Mouse (Mus musculus) kidney, embryonic 16.5 days (tissue): ENCODE data around the gene Synpr. TPM values are rescaled to one million over a fixed set of nuclear protein-coding genes. Genes with fewer than 3 reads are reported as not detected.

Experiments used
- ATAC-seq: fragments of 200-750 bp; cut with Nextera tagmentation; 2 replicates; pipeline ENCODE4 v1.8.0; 2017; ENCODE audit warnings: moderate TSS enrichment; ENCODE audit not compliant: low FRiP score, low TSS enrichment
- H3K27ac ChIP-seq: fragments of 300-500 bp; sonication (generic); 2 replicates; pipeline ENCODE4 v1.5.1; 2014; ENCODE audit warnings: low read length
- H3K27me3 ChIP-seq: fragments of 300-500 bp; sonication (generic); 2 replicates; pipeline ENCODE4 v1.6.1; 2014; ENCODE audit warnings: low read length, control low read depth, mixed read lengths; ENCODE audit not compliant: insufficient read depth
- H3K36me3 ChIP-seq: fragments of 300-500 bp; sonication (generic); 2 replicates; pipeline ENCODE4 v1.6.1; 2014; ENCODE audit warnings: low read length, control low read depth, mixed read lengths; ENCODE audit not compliant: insufficient read depth
- H3K4me1 ChIP-seq: fragments of 300-500 bp; sonication (generic); 2 replicates; pipeline ENCODE4 v1.6.1; 2014; ENCODE audit warnings: low read length, control low read depth, mixed read lengths; ENCODE audit not compliant: insufficient read depth
- H3K4me2 ChIP-seq: fragments of 300-500 bp; sonication (generic); replicated peaks from 2 replicates; pipeline ENCODE4 v1.6.1; 2014; ENCODE audit warnings: low read depth, low read length
- H3K4me3 ChIP-seq: fragments of 300-500 bp; sonication (generic); 2 replicates; pipeline ENCODE4 v1.5.1; 2014; ENCODE audit warnings: mild to moderate bottlenecking, low read length
- H3K9ac ChIP-seq: fragments of 300-500 bp; sonication (generic); replicated peaks from 2 replicates; pipeline ENCODE4 v1.6.1; 2014; ENCODE audit warnings: low read length
- H3K9me3 ChIP-seq: fragments of 300-500 bp; sonication (generic); 2 replicates; pipeline ENCODE4 v1.6.1; 2016; ENCODE audit warnings: low read length, control low read depth
- WGBS: fragments of 180-500 bp; shearing (Covaris S2); extraction: QIAGEN DNeasy Blood & Tissue Kit; methylation state at CpG from one replicate; pipeline ENCODE4 v1.1.7; 2014; 5-methylcytosine and 5-hydroxymethylcytosine counted together
- polyA plus RNA-seq: library from polyadenylated mRNA; unstranded; fragments of >200 nt; fragmentation: Nextera tagmentation; extraction: Ambion mirVana; gene quantifications from 2 replicates; pipeline ENCODE4 v1.2.1, GENCODE M21; 2015

The Synpr gene
- polyA plus RNA-seq, 1 experiment from 2014 or later: 1.6 TPM

DNA sequence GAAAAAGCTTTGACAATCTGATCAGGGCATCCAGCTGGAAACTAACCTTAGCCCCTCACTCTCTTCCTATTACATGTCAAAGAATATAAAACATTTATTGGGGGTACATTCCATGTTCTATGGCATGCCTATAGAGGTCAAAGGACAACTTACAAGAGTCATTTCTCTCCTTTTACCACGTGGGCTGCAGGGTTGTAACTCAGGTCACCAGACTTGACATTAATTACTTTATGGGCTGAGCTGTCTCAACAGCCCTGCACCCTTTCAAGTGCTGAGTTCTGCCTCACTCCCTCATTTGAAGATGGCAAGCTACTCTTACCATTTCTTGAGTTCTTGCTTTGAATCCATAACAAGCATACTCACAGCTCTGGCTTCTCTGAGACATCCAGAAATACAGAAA is 287.9 kb downstream of the Synpr start:
- WGBS: 0% methylated on average over 1 of the region's 1 CpGs
- ATAC-seq: 0 out of 2 replicates have a peak, but pooled peaks have one; percentile 23
- H3K9me3 ChIP-seq: no peaks in the 10 kb centered on the region

GRCm38 (mm10) chr14:13578101-13578500 is 293.5 kb downstream of the Synpr start:
- Histone ChIP-seq H3K4me3 (no peak overlapping the region), H3K36me3 (no peaks in the 10 kb centered on the region), H3K4me2 (no peak overlapping the region), H3K27ac (no peak overlapping the region), H3K9ac (no peak overlapping the region), H3K4me1 (no peaks in the 10 kb centered on the region), H3K9me3 (no peaks in the 10 kb centered on the region), H3K27me3 (no peaks in the 10 kb centered on the region)
- WGBS: 35% methylated on average over 2 of the region's 2 CpGs
- no peak; the same call in 1 of the 2 replicates for ATAC-seq

More for the DNA sequence above, 287.9 kb downstream of the Synpr start:
- H3K9ac ChIP-seq: no peak overlapping the region
- no peak overlapping the region for H3K4me2 ChIP-seq
- no peak overlapping the region for H3K4me3 ChIP-seq
- no peaks in the 10 kb centered on the region for H3K36me3 ChIP-seq
- no peak overlapping the region for H3K27ac ChIP-seq
- peaks cover 2% of the 10 kb centered on the region; the same call in 1 of the 2 replicates for H3K4me1 ChIP-seq
- H3K27me3 ChIP-seq: no peaks in the 10 kb centered on the region

DNA sequence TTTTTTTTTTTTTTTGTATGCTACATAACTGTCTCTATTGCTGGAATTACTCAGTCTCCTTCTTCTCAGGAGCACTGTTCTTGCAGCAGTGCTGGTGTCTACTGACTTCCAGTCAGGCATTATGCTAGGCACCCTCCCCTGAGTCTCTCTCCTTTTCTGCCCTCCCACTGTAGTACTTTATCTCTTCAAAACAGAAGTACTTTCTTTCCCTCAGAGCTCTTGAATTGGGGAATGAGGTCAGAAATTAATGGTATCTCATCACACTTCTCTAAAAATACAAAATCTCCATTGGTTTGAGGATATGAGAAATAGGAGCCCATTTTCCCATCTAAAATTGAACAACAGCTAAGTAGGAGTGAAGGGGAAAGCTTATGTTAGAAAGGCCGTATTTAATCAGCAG is 294.2 kb downstream of the Synpr start:
- ATAC-seq: no peak
- Histone ChIP-seq H3K4me3 (no peak overlapping the region), H3K9ac (no peak overlapping the region)

DNA sequence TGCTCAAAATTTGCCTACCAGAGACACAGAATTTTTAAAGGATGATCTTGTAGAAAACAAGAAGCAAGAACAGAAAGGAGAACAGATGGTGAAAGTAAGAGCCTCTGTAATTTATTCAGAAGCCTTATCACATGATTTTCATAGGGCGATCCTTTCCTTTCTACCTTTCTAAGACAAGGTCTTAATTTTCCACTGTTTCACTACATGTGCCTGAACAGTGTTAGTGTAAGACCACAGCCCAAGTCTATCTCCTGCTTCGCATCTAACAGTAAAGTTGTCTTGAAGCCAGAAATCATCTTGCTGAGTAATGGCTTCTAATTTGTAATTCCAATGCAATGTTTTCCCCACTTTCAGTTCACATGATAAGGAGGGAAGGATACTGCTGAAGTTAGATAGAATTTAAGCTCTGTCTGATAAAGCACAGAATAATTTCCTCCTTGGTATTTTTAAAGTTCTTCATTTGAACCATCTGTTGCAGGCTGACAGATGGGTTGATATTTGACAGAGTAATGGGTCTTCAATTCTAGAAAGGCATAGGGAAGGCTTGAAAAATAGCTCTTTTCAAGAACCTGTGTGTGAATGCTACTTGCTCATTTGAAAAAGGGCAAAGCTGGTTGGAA is 308.9 kb downstream of the Synpr start:
- WGBS: 83% methylated on average over 2 of the region's 2 CpGs
- no peak overlapping the region for H3K9ac ChIP-seq
- no peak for ATAC-seq
- no peak overlapping the region for H3K4me3 ChIP-seq
- H3K27ac ChIP-seq: no peak overlapping the region
- no peaks in the 10 kb centered on the region for H3K36me3 ChIP-seq
- H3K4me1 ChIP-seq: no peaks in the 10 kb centered on the region
- no peaks in the 10 kb centered on the region for H3K27me3 ChIP-seq
- H3K4me2 ChIP-seq: no peak overlapping the region
- no peaks in the 10 kb centered on the region for H3K9me3 ChIP-seq

More for the DNA sequence above, 294.2 kb downstream of the Synpr start:
- no peaks in the 10 kb centered on the region for H3K9me3 ChIP-seq
- no peak overlapping the region for H3K4me2 ChIP-seq
- H3K27ac ChIP-seq: no peak overlapping the region
- no peaks in the 10 kb centered on the region for H3K27me3 ChIP-seq
- 67% methylated on average over 1 of the region's 1 CpGs for WGBS
- no peaks in the 10 kb centered on the region for H3K36me3 ChIP-seq
- no peaks in the 10 kb centered on the region for H3K4me1 ChIP-seq

GRCm38 (mm10) chr14:13596251-13596650 is 311.7 kb downstream of the Synpr start:
- Histone ChIP-seq H3K4me3 (no peak overlapping the region), H3K9me3 (no peaks in the 10 kb centered on the region), H3K4me2 (no peak overlapping the region), H3K27ac (no peak overlapping the region), H3K36me3 (no peaks in the 10 kb centered on the region), H3K4me1 (no peaks in the 10 kb centered on the region), H3K27me3 (no peaks in the 10 kb centered on the region), H3K9ac (no peak overlapping the region)
- 80% methylated on average over 6 of the region's 6 CpGs for WGBS
- ATAC-seq: no peak

DNA sequence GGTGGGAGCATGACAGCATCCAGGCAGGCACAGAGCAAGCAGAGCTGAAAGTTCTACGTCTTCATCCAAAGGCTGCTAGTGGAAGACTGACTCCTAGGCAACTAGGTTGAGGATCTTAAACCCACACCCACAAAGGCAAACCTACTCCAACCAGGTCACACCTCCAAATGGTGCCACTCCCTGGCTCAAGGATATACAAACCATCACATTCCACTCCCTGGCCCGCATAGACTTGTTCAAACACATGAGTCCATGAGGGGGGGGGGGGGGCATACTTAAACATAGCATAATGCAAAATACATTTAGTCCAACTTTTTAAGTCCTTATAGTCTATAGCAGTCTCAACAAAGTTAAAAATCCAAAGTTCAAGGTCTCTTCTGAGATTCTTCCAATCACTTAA is 312.6 kb downstream of the Synpr start:
- H3K9me3 ChIP-seq: no peaks in the 10 kb centered on the region
- no peaks in the 10 kb centered on the region for H3K27me3 ChIP-seq
- H3K9ac ChIP-seq: no peak overlapping the region
- H3K4me1 ChIP-seq: no peaks in the 10 kb centered on the region
- ATAC-seq: no peak
- 76% methylated on average over 2 of the region's 2 CpGs for WGBS
- no peak overlapping the region for H3K4me3 ChIP-seq
- no peaks in the 10 kb centered on the region for H3K36me3 ChIP-seq
- no peak overlapping the region for H3K27ac ChIP-seq
- no peak overlapping the region for H3K4me2 ChIP-seq

DNA sequence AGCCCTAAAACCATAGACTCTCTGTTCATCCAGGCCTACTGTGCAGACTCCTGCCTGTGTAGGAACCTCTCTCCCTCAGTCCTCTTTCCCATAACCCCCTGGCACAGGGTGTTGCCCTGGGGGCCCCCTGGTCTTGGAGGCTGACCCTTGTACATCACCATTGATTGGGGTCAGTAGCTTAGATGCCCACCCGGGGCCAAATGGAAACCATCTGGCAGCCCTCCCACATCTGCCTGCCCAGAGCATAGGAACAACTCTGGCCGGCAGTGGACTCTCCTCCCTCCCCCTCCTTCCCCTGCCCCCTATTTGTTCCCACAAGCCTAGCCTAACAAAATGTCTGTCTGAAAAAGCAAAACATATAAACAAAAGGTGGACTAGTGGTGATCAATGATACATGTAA is 336.0 kb downstream of the Synpr start:
- Histone ChIP-seq H3K9ac (no peak overlapping the region), H3K27me3 (no peaks in the 10 kb centered on the region), H3K4me2 (no peak overlapping the region), H3K9me3 (no peaks in the 10 kb centered on the region), H3K36me3 (no peaks in the 10 kb centered on the region), H3K27ac (no peak overlapping the region), H3K4me1 (no peaks in the 10 kb centered on the region), H3K4me3 (no peak overlapping the region)
- peak; percentile 35 for ATAC-seq
- WGBS: 25% methylated on average over 2 of the region's 2 CpGs

GRCm38 (mm10) chr14:13649865-13650264 is 365.3 kb downstream of the Synpr start:
- no peaks in the 10 kb centered on the region for H3K9me3 ChIP-seq
- H3K4me3 ChIP-seq: no peak overlapping the region
- 76% methylated on average over 1 of the region's 1 CpGs for WGBS
- no peaks in the 10 kb centered on the region for H3K4me1 ChIP-seq
- ATAC-seq: no peak
- no peak overlapping the region for H3K4me2 ChIP-seq
- H3K27me3 ChIP-seq: no peaks in the 10 kb centered on the region
- H3K9ac ChIP-seq: no peak overlapping the region
- H3K36me3 ChIP-seq: no peaks in the 10 kb centered on the region
- H3K27ac ChIP-seq: no peak overlapping the region

GRCm38 (mm10) chr14:13651039-13651438 is 366.5 kb downstream of the Synpr start:
- H3K4me2 ChIP-seq: no peak overlapping the region
- no peaks in the 10 kb centered on the region for H3K9me3 ChIP-seq
- WGBS: 52% methylated on average over 1 of the region's 1 CpGs
- H3K27me3 ChIP-seq: no peaks in the 10 kb centered on the region
- no peak overlapping the region for H3K4me3 ChIP-seq
- H3K9ac ChIP-seq: no peak overlapping the region
- no peaks in the 10 kb centered on the region for H3K36me3 ChIP-seq
- no peaks in the 10 kb centered on the region for H3K4me1 ChIP-seq
- H3K27ac ChIP-seq: no peak overlapping the region
- ATAC-seq: no peak

GRCm38 (mm10) chr14:13651541-13652298 is 367.1 kb downstream of the Synpr start:
- 74% methylated on average over 2 of the region's 2 CpGs for WGBS

More at GRCm38 (mm10) chr14:13651541-13652298, 367.1 kb downstream of the Synpr start:
- Histone ChIP-seq H3K9ac (no peak overlapping the region), H3K27me3 (no peaks in the 10 kb centered on the region), H3K4me2 (no peak overlapping the region), H3K27ac (no peak overlapping the region), H3K9me3 (no peaks in the 10 kb centered on the region), H3K4me3 (no peak overlapping the region), H3K36me3 (no peaks in the 10 kb centered on the region), H3K4me1 (no peaks in the 10 kb centered on the region)
- ATAC-seq: no peak
